Mouse (Mus musculus) forebrain, embryonic 15.5 days (tissue): ENCODE measurements around the gene Lsm11. TPM values are rescaled to one million over a fixed set of nuclear protein-coding genes. Genes with fewer than 3 reads are reported as not detected.

Experiments used
- ATAC-seq: fragments of 200-750 bp; cut with Nextera tagmentation; replicated peaks from 2 replicates; pipeline ENCODE4 v1.8.0; 2017; ENCODE audit warnings: mild to moderate bottlenecking, moderate TSS enrichment, moderate library complexity
- H3K27ac ChIP-seq: fragments of 300-500 bp; sonication (generic); replicated peaks from 2 replicates; pipeline ENCODE4 v1.5.1; 2015; ENCODE audit warnings: mild to moderate bottlenecking, inconsistent platforms
- H3K27me3 ChIP-seq: fragments of 300-500 bp; sonication (generic); 2 replicates; pipeline ENCODE4 v1.6.1; 2015; ENCODE audit warnings: inconsistent platforms
- H3K36me3 ChIP-seq: fragments of 300-500 bp; sonication (generic); 2 replicates; pipeline ENCODE4 v1.6.1; 2015; ENCODE audit warnings: mild to moderate bottlenecking, inconsistent platforms
- H3K4me1 ChIP-seq: fragments of 300-500 bp; sonication (generic); 2 replicates; pipeline ENCODE4 v1.6.1; 2015; ENCODE audit warnings: inconsistent platforms
- H3K4me2 ChIP-seq: fragments of 300-500 bp; sonication (generic); replicated peaks from 2 replicates; pipeline ENCODE4 v1.6.1; 2015; ENCODE audit warnings: mild to moderate bottlenecking, inconsistent platforms
- H3K4me3 ChIP-seq: fragments of 300-500 bp; sonication (generic); 2 replicates; pipeline ENCODE4 v1.5.1; 2015; ENCODE audit warnings: mild to moderate bottlenecking, inconsistent platforms
- H3K9ac ChIP-seq: fragments of 300-500 bp; sonication (generic); replicated peaks from 2 replicates; pipeline ENCODE4 v1.6.1; 2015; ENCODE audit warnings: mild to moderate bottlenecking, inconsistent platforms
- H3K9me3 ChIP-seq: fragments of 300-500 bp; sonication (generic); 2 replicates; pipeline ENCODE4 v1.6.1; 2016; ENCODE audit warnings: inconsistent platforms
- WGBS: fragments of 180-500 bp; shearing (Covaris S2); methylation state at CpG from one replicate; pipeline ENCODE4 v1.1.7; 2015; ENCODE audit warnings: mixed read lengths; 5-methylcytosine and 5-hydroxymethylcytosine counted together
- polyA plus RNA-seq: library from polyadenylated mRNA; unstranded; fragments of >200 nt; fragmentation: Nextera tagmentation; extraction: Ambion mirVana; gene quantifications from 2 replicates; pipeline ENCODE4 v1.2.1, GENCODE M21; 2015

Lsm11 gene
- polyA plus RNA-seq, 1 experiment from 2014 or later, result 13.3 TPM

GRCm38 (mm10) chr11:45955127-45955627 is 10.4 kb upstream of the Lsm11 start, which contains the start of gene Thg1l:
Thg1l (minus strand) TSS chr11:45955494.
- Histone ChIP-seq H3K9me3 (no peaks in the 10 kb centered on the region), H3K27me3 (0 out of 2 replicates have a peak, but pooled peaks cover 3% of the 10 kb centered on the region), H3K27ac (peak within 1 kb of the TSS; percentile 75), H3K4me2 (peak within 1 kb of the TSS; percentile 48), H3K4me1 (peaks cover 5% of the 10 kb centered on the region), H3K4me3 (peak within 1 kb of the TSS; percentile 65), H3K36me3 (peaks cover 8% of the 10 kb centered on the region), H3K9ac (peak within 1 kb of the TSS; percentile 53)
- WGBS, result under 1% methylated on average over 32 of the region's 32 CpGs
- peak; percentile 99 for ATAC-seq

- H3K4me3 ChIP-seq, result no peak overlapping the region
- ATAC-seq, result no peak
- peaks cover 18% of the 10 kb centered on the region for H3K36me3 ChIP-seq
- no peak overlapping the region for H3K27ac ChIP-seq
- H3K4me2 ChIP-seq, result no peak overlapping the region
- H3K27me3 ChIP-seq, result no peaks in the 10 kb centered on the region
- H3K9me3 ChIP-seq, result no peaks in the 10 kb centered on the region
- peaks cover 16% of the 10 kb centered on the region for H3K4me1 ChIP-seq
- no peak overlapping the region for H3K9ac ChIP-seq
- WGBS, result 83% methylated on average over 2 of the region's 2 CpGs
Measured at GRCm38 (mm10) chr11:45947491-45947890, 2.8 kb upstream of the Lsm11 start.

GRCm38 (mm10) chr11:45946796-45947195 is 2.1 kb upstream of the Lsm11 start:
- peaks cover 13% of the 10 kb centered on the region for H3K36me3 ChIP-seq
- H3K4me1 ChIP-seq, result peaks cover 16% of the 10 kb centered on the region
- no peaks in the 10 kb centered on the region for H3K27me3 ChIP-seq
- H3K27ac ChIP-seq, result no peak overlapping the region
- WGBS, result 78% methylated on average over 4 of the region's 4 CpGs
- H3K9ac ChIP-seq, result no peak overlapping the region
- H3K4me2 ChIP-seq, result no peak overlapping the region
- H3K4me3 ChIP-seq, result no peak overlapping the region
- ATAC-seq, result no peak
- no peaks in the 10 kb centered on the region for H3K9me3 ChIP-seq

GRCm38 (mm10) chr11:45943891-45944642 is 668 bp downstream of the Lsm11 start:
- Histone ChIP-seq H3K4me1 (peaks cover 16% of the 10 kb centered on the region), H3K9me3 (no peaks in the 10 kb centered on the region), H3K4me3 (peak overlapping the region; percentile 83), H3K36me3 (peaks cover 3% of the 10 kb centered on the region; the same call in 1 of the 2 replicates), H3K9ac (peak overlapping the region; percentile 85), H3K4me2 (peak overlapping the region; percentile 78), H3K27ac (peak overlapping the region; percentile 68), H3K27me3 (no peaks in the 10 kb centered on the region)
- under 1% methylated on average over 48 of the region's 49 CpGs for WGBS
- ATAC-seq, result peak; percentile 60

GRCm38 (mm10) chr11:45943108-45943705 is 1.5 kb downstream of the Lsm11 start:
- Histone ChIP-seq H3K9me3 (no peaks in the 10 kb centered on the region), H3K36me3 (no peaks in the 10 kb centered on the region), H3K9ac (peak overlapping the region; percentile 85), H3K4me1 (peaks cover 16% of the 10 kb centered on the region), H3K27me3 (no peaks in the 10 kb centered on the region), H3K27ac (peak overlapping the region; percentile 58), H3K4me2 (peak overlapping the region; percentile 78), H3K4me3 (peak overlapping the region; percentile 83)
- peak; percentile 39 for ATAC-seq
- 28% methylated on average over 7 of the region's 7 CpGs for WGBS

GRCm38 (mm10) chr11:45942281-45942680 is 2.5 kb downstream of the Lsm11 start:
- H3K36me3 ChIP-seq, result peaks cover 1% of the 10 kb centered on the region; the same call in 1 of the 2 replicates
- H3K9ac ChIP-seq, result no peak overlapping the region
- no peaks in the 10 kb centered on the region for H3K27me3 ChIP-seq
- H3K9me3 ChIP-seq, result no peaks in the 10 kb centered on the region
- no peak for ATAC-seq
- H3K4me3 ChIP-seq, result no peak overlapping the region
- H3K4me2 ChIP-seq, result no peak overlapping the region
- peaks cover 16% of the 10 kb centered on the region for H3K4me1 ChIP-seq
- 82% methylated on average over 7 of the region's 7 CpGs for WGBS
- no peak overlapping the region for H3K27ac ChIP-seq

GRCm38 (mm10) chr11:45938917-45939316 is 5.8 kb downstream of the Lsm11 start:
- no peaks in the 10 kb centered on the region for H3K27me3 ChIP-seq
- no peaks in the 10 kb centered on the region for H3K9me3 ChIP-seq
- no peak overlapping the region for H3K4me3 ChIP-seq
- H3K9ac ChIP-seq, result no peak overlapping the region
- WGBS, result 85% methylated on average over 8 of the region's 8 CpGs
- ATAC-seq, result no peak
- peaks cover 15% of the 10 kb centered on the region for H3K4me1 ChIP-seq
- no peak overlapping the region for H3K4me2 ChIP-seq
- H3K27ac ChIP-seq, result no peak overlapping the region
- peaks cover 20% of the 10 kb centered on the region; the same call in 1 of the 2 replicates for H3K36me3 ChIP-seq

- no peak overlapping the region for H3K27ac ChIP-seq
- no peaks in the 10 kb centered on the region for H3K9me3 ChIP-seq
- 95% methylated on average over 8 of the region's 8 CpGs for WGBS
- H3K4me3 ChIP-seq, result no peak overlapping the region
- ATAC-seq, result no peak
- H3K27me3 ChIP-seq, result no peaks in the 10 kb centered on the region
- peaks cover 31% of the 10 kb centered on the region for H3K36me3 ChIP-seq
- peaks cover under 1% of the 10 kb centered on the region; the same call in 1 of the 2 replicates for H3K4me1 ChIP-seq
- H3K9ac ChIP-seq, result no peak overlapping the region
- H3K4me2 ChIP-seq, result no peak overlapping the region
Measured at GRCm38 (mm10) chr11:45937478-45937877, 7.3 kb downstream of the Lsm11 start.

GRCm38 (mm10) chr11:45932771-45933170 is 12.0 kb downstream of the Lsm11 start:
- no peak overlapping the region for H3K27ac ChIP-seq
- no peaks in the 10 kb centered on the region for H3K4me1 ChIP-seq
- WGBS, result 91% methylated on average over 10 of the region's 10 CpGs
- H3K9ac ChIP-seq, result no peak overlapping the region
- H3K9me3 ChIP-seq, result no peaks in the 10 kb centered on the region
- H3K27me3 ChIP-seq, result no peaks in the 10 kb centered on the region
- no peak overlapping the region for H3K4me3 ChIP-seq
- no peak overlapping the region for H3K4me2 ChIP-seq
- no peak for ATAC-seq
- peaks cover 35% of the 10 kb centered on the region for H3K36me3 ChIP-seq

- ATAC-seq, result no peak
- WGBS, result 87% methylated on average over 10 of the region's 10 CpGs
- no peaks in the 10 kb centered on the region for H3K9me3 ChIP-seq
- no peaks in the 10 kb centered on the region for H3K27me3 ChIP-seq
- no peaks in the 10 kb centered on the region for H3K4me1 ChIP-seq
- peaks cover 15% of the 10 kb centered on the region for H3K36me3 ChIP-seq
- H3K4me3 ChIP-seq, result no peak overlapping the region
- no peak overlapping the region for H3K27ac ChIP-seq
- no peak overlapping the region for H3K4me2 ChIP-seq
- no peak overlapping the region for H3K9ac ChIP-seq
Measured at GRCm38 (mm10) chr11:45929541-45929940, 15.2 kb downstream of the Lsm11 start.

- no peaks in the 10 kb centered on the region for H3K27me3 ChIP-seq
- H3K27ac ChIP-seq, result no peak overlapping the region
- H3K9ac ChIP-seq, result no peak overlapping the region
- H3K36me3 ChIP-seq, result peaks cover 4% of the 10 kb centered on the region; the same call in 1 of the 2 replicates
- H3K4me3 ChIP-seq, result no peak overlapping the region
- ATAC-seq, result no peak
- H3K4me2 ChIP-seq, result no peak overlapping the region
- no peaks in the 10 kb centered on the region for H3K4me1 ChIP-seq
- WGBS, result 57% methylated on average over 5 of the region's 5 CpGs
- no peaks in the 10 kb centered on the region for H3K9me3 ChIP-seq
Measured at GRCm38 (mm10) chr11:45927456-45927855, 17.3 kb downstream of the Lsm11 start.

- Histone ChIP-seq H3K4me1 (peaks cover 2% of the 10 kb centered on the region), H3K9me3 (no peaks in the 10 kb centered on the region), H3K27me3 (no peaks in the 10 kb centered on the region), H3K36me3 (no peaks in the 10 kb centered on the region), H3K4me2 (peak overlapping the region; percentile 54), H3K9ac (peak overlapping the region; percentile 38; the same call in 1 of the 2 replicates), H3K27ac (0 out of 2 replicates have a peak overlapping the region, but pooled peaks have one; percentile 45), H3K4me3 (peak overlapping the region; percentile 43)
- WGBS, result under 1% methylated on average over 9 of the region's 9 CpGs
- ATAC-seq, result peak; percentile 93
Measured at GRCm38 (mm10) chr11:45926640-45927082, 18.1 kb downstream of the Lsm11 start.
